Mouse (Mus musculus): ENCODE data around the gene Terb2. TPM values are rescaled to one million over a fixed set of nuclear protein-coding genes. Genes with fewer than 3 reads are reported as not detected.

The Terb2 gene
- polyA plus RNA-seq, 1 experiment from 2014 or later: not detected

DNA sequence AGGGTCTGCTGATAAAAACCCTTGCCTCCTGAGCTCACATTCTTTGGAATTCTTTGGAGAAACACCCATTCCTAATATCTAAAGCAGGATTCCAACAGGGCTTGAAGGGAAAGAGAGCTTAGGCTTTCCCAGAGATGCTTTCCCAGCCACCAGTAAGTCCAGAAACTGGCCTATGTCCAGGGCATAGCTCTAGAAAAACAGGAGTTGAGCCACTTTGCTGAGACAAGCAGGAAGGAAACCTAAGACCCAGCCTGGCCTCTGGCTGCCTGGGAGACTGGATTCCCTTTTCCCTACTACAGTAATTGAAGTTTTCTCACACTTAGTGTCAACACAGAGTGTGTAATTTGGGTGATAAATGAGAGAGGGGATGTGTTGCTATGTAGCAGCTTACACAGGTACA, 50.2 kb downstream of the Terb2 start:
- TF ChIP-seq CTCF (IDR thresholded peaks at IDR 0.05; ENCODE audit: low read depth): no peak
- TF ChIP-seq EP300 (optimal IDR thresholded peaks at IDR 0.05): no peak
- no peak overlapping the region for H3K4me2 ChIP-seq (replicated peaks; ENCODE audit: low read depth)
- H3K4me3 ChIP-seq (ENCODE audit: low read depth, low read length): no peak overlapping the region
- H3K27me3 ChIP-seq (ENCODE audit: control insufficient read depth, insufficient read depth, low read length): no peaks in the 10 kb centered on the region
- no peak for DNase-seq (ENCODE audit: low spot score)
- H3K4me1 ChIP-seq (replicated peaks; ENCODE audit: control insufficient read depth, insufficient read depth): no peaks in the 10 kb centered on the region
- no peaks in the 10 kb centered on the region for H3K9me3 ChIP-seq (ENCODE audit: control insufficient read depth, low read length)
- no peaks in the 10 kb centered on the region for H3K36me3 ChIP-seq (ENCODE audit: control insufficient read depth, insufficient read depth, low read length)
- ATAC-seq (ENCODE audit: low FRiP score, low TSS enrichment): no peak
- no peak overlapping the region for H3K9ac ChIP-seq (ENCODE audit: low read length)
- no peak overlapping the region for H3K27ac ChIP-seq (replicated peaks)

DNA sequence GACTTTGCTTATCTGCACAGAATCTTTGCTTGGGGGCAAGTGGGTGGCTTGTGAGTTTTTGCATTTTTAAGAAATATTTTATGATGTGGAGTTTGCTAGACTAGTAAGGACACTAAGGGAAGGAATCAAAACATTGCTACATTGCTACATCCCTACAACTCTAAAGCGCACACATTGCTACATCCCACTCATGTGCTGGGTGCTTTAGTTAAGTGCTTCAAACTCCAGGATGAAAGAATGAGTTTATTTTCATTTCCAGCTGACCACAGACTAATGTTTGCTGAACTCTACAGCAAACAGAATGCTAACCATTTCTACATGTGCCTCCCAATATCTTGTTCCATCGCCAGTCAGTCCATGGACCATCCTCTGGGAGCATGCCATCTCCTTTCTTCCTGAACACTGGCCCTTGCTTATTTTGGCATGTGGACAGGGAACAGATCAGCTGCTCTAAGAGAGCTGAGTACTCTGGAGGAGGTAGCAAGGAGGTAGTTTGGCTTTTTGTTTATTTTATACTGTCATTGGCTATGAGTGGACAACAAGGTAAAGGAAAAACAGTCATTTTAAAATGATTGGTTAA, 51.9 kb downstream of the Terb2 start:
- TF ChIP-seq EP300 (optimal IDR thresholded peaks at IDR 0.05) (no peak), CTCF (IDR thresholded peaks at IDR 0.05; ENCODE audit: low read depth) (no peak)
- WGBS: 84% methylated on average over 2 of the region's 2 CpGs
- no peak for DNase-seq (ENCODE audit: low spot score)
- H3K27ac ChIP-seq (replicated peaks): no peak overlapping the region
- H3K27me3 ChIP-seq (ENCODE audit: control insufficient read depth, insufficient read depth, low read length): no peaks in the 10 kb centered on the region
- no peak overlapping the region for H3K4me2 ChIP-seq (replicated peaks; ENCODE audit: low read depth)
- H3K36me3 ChIP-seq (ENCODE audit: control insufficient read depth, insufficient read depth, low read length): no peaks in the 10 kb centered on the region
- no peaks in the 10 kb centered on the region for H3K4me1 ChIP-seq (replicated peaks; ENCODE audit: control insufficient read depth, insufficient read depth)
- no peak overlapping the region for H3K4me3 ChIP-seq (ENCODE audit: low read depth, low read length)
- no peaks in the 10 kb centered on the region for H3K9me3 ChIP-seq (ENCODE audit: control insufficient read depth, low read length)
- no peak for ATAC-seq (ENCODE audit: low FRiP score, low TSS enrichment)
- H3K9ac ChIP-seq (ENCODE audit: low read length): no peak overlapping the region

DNA sequence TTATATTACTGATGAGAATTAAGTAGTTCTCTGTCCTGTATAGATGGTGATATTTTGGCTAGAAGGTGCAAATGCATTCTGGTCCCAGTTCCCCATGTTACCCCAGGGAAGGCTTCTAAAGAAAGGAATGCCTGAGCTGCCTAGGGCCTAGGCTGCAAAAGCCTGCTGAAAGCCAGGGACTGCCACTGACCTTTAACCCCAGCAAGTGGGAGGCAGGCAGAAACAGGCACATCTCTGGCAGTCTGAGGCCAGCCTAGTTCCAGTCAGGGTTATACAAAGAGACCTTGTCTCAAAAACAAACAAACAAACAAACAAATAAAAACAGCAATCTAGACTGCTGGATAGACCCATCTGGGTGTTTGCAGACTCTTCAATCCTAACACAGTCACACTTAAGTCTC, 54.7 kb downstream of the Terb2 start:
- ATAC-seq (ENCODE audit: low FRiP score, low TSS enrichment) (no peak), DNase-seq (ENCODE audit: low spot score) (no peak)
- no peaks in the 10 kb centered on the region for H3K9me3 ChIP-seq (ENCODE audit: control insufficient read depth, low read length)
- no peak overlapping the region for H3K4me3 ChIP-seq (ENCODE audit: low read depth, low read length)
- no peak for TF ChIP-seq EP300 (optimal IDR thresholded peaks at IDR 0.05)
- no peak for TF ChIP-seq CTCF (IDR thresholded peaks at IDR 0.05; ENCODE audit: low read depth)
- H3K36me3 ChIP-seq (ENCODE audit: control insufficient read depth, insufficient read depth, low read length): no peaks in the 10 kb centered on the region
- no peaks in the 10 kb centered on the region for H3K27me3 ChIP-seq (ENCODE audit: control insufficient read depth, insufficient read depth, low read length)
- no peak overlapping the region for H3K4me2 ChIP-seq (replicated peaks; ENCODE audit: low read depth)
- no peak overlapping the region for H3K27ac ChIP-seq (replicated peaks)
- H3K4me1 ChIP-seq (replicated peaks; ENCODE audit: control insufficient read depth, insufficient read depth): no peaks in the 10 kb centered on the region
- H3K9ac ChIP-seq (ENCODE audit: low read length): no peak overlapping the region

DNA sequence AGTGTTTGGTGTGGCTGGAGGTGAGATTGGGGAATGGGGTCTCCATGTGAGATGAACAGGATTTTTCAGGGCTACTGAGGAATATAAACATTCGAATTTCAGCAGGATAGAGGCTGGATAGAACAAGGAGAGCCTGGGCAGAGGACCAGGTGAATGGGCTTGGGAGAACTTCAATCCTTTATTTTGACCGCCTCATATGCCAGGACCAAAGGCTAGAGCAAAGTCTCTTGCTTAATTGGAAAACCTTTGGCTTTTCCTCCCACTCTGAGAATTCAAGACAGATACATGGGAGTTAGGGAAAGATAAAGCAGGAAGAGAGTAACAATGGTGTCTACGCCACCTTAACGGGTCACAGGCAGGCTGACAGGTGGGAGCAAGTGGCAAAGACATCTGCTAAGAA, 55.2 kb downstream of the Terb2 start:
- no peaks in the 10 kb centered on the region for H3K36me3 ChIP-seq (ENCODE audit: control insufficient read depth, insufficient read depth, low read length)
- H3K9ac ChIP-seq (ENCODE audit: low read length): no peak overlapping the region
- H3K4me1 ChIP-seq (replicated peaks; ENCODE audit: control insufficient read depth, insufficient read depth): no peaks in the 10 kb centered on the region
- no peak for TF ChIP-seq CTCF (IDR thresholded peaks at IDR 0.05; ENCODE audit: low read depth)
- no peak for TF ChIP-seq EP300 (optimal IDR thresholded peaks at IDR 0.05)
- H3K27ac ChIP-seq (replicated peaks): no peak overlapping the region
- no peak overlapping the region for H3K4me2 ChIP-seq (replicated peaks; ENCODE audit: low read depth)
- 89% methylated on average over 4 of the region's 4 CpGs for WGBS
- no peaks in the 10 kb centered on the region for H3K27me3 ChIP-seq (ENCODE audit: control insufficient read depth, insufficient read depth, low read length)
- H3K4me3 ChIP-seq (ENCODE audit: low read depth, low read length): no peak overlapping the region
- H3K9me3 ChIP-seq (ENCODE audit: control insufficient read depth, low read length): no peaks in the 10 kb centered on the region
- DNase-seq (ENCODE audit: low spot score) (no peak), ATAC-seq (ENCODE audit: low FRiP score, low TSS enrichment) (no peak)

DNA sequence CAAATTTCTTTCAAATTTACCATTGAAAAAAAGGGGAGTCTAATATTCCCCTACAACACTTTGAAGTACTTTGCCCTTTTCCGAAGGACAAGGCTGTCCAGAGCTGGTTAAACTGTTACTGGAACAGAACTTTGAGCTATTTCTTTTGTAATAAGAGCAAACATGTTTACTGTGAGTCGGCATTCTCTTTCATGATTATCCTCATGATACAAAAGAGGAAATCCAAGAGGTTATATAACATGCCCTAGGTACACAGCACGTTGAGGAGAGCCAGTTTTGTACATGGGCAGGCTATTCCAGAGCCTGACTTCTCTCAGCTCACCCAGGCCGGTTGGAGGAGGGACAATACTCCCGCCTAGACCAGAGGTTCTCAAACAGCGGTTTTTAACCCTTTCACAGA, 55.9 kb downstream of the Terb2 start:
- Histone ChIP-seq H3K36me3 (ENCODE audit: control insufficient read depth, insufficient read depth, low read length) (no peaks in the 10 kb centered on the region), H3K4me3 (ENCODE audit: low read depth, low read length) (no peak overlapping the region), H3K27me3 (ENCODE audit: control insufficient read depth, insufficient read depth, low read length) (no peaks in the 10 kb centered on the region), H3K9ac (ENCODE audit: low read length) (no peak overlapping the region), H3K9me3 (ENCODE audit: control insufficient read depth, low read length) (no peaks in the 10 kb centered on the region), H3K4me1 (replicated peaks; ENCODE audit: control insufficient read depth, insufficient read depth) (no peaks in the 10 kb centered on the region), H3K27ac (replicated peaks) (no peak overlapping the region), H3K4me2 (replicated peaks; ENCODE audit: low read depth) (no peak overlapping the region)
- 41% methylated on average over 6 of the region's 6 CpGs for WGBS
- ATAC-seq (ENCODE audit: low FRiP score, low TSS enrichment): peak; percentile 75
- peak; percentile 42 for DNase-seq (ENCODE audit: low spot score)
- no peak for TF ChIP-seq EP300 (optimal IDR thresholded peaks at IDR 0.05)
- no peak for TF ChIP-seq CTCF (IDR thresholded peaks at IDR 0.05; ENCODE audit: low read depth)

DNA sequence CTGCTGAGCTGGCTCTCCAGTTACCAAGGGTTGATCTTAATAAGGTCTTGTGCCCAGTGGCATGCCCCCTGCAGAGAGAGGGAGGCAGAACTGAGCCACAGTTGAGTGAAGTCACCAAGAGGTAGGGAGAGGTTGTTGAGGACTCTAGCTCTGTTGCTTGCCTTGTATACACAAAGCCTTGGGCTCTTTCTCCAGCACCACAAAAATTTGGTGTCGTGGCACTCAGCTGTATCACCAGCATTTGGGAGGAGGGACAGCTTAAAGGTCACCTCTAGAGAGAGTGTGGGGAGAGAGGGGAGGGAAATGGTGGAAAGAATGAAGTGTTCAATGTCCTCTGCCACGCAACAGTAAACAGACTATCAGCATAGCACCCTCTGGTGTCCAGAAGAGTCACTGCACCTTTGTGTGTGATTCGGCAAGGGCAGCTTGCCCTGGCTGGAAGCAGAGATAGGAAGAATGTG, 57.6 kb downstream of the Terb2 start:
- TF ChIP-seq EP300 (optimal IDR thresholded peaks at IDR 0.05) (no peak), CTCF (IDR thresholded peaks at IDR 0.05; ENCODE audit: low read depth) (peak; percentile 94)
- no peak overlapping the region for H3K9ac ChIP-seq (ENCODE audit: low read length)
- H3K9me3 ChIP-seq (ENCODE audit: control insufficient read depth, low read length): no peaks in the 10 kb centered on the region
- no peak overlapping the region for H3K4me2 ChIP-seq (replicated peaks; ENCODE audit: low read depth)
- no peaks in the 10 kb centered on the region for H3K27me3 ChIP-seq (ENCODE audit: control insufficient read depth, insufficient read depth, low read length)
- H3K4me3 ChIP-seq (ENCODE audit: low read depth, low read length): no peak overlapping the region
- ATAC-seq (ENCODE audit: low FRiP score, low TSS enrichment): peak; percentile 46
- no peak overlapping the region for H3K27ac ChIP-seq (replicated peaks)
- WGBS: 2% methylated on average over 3 of the region's 3 CpGs
- no peaks in the 10 kb centered on the region for H3K36me3 ChIP-seq (ENCODE audit: control insufficient read depth, insufficient read depth, low read length)
- peak; percentile 67 for DNase-seq (ENCODE audit: low spot score)
- no peaks in the 10 kb centered on the region for H3K4me1 ChIP-seq (replicated peaks; ENCODE audit: control insufficient read depth, insufficient read depth)
